Comparison of ENCODE assay signal across 10 mouse cellular contexts in the genomic region with DNA sequence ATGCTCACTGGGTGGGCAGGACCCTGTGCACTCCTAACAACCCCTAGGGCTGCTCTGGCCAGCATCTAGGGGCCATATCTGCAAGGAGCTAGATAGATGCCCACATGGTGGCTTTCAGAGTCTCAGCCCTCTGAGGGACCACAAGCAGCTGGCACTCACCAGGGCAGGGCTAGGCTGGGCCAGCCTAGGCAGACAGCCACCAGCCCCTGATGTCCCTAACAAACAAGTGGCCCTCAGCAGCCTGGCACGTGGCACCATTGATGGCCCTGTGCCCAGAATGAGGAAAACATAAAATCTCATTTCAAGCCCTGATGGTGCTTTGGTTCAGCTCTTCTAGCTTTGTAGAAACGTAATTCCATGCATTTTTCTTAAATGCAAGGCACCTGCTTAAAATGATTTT.
A peak's percentile ranks its signal among the peaks of the same experiment; 100 is the strongest.
DNase-seq lines count a peak whose midpoint lies in the region; ATAC-seq and TF ChIP-seq lines count a peak whose summit lies in the region.
"Had no signal": no experiment of that assay in that cellular context is flagged by ENCODE, and none has a peak within 500 bp of the region (broad histone marks: within the 10 kb centered on the region; RNA-seq: fewer than 3 reads in every experiment).

No protein-coding gene starts in this region.

- DNase-seq in gastrocnemius, postnatal 10 days: peak; percentile 20
- DNase-seq in gastrocnemius, adult 2 months: no peak
- DNase-seq in lung, postnatal 10 days: peak; percentile 6
- no peak for DNase-seq in lung, postnatal 14 days
- DNase-seq in cerebellum, adult 2 months: peak; percentile 60 to 73
- no peak for DNase-seq in heart, adult 11 months
- no peak for DNase-seq in spleen, adult 18-20 months
- DNase-seq: adrenal gland, adult 8-10 months; lung, postnatal 36 days had no signal

- H3K4me1 ChIP-seq in cerebellum, adult 2 months (ENCODE audit: control insufficient read depth, insufficient read depth, low read length): peaks cover 14% of the 10 kb centered on the region
- peaks cover 34% of the 10 kb centered on the region for H3K4me1 ChIP-seq in kidney, embryonic 15.5 days

- no peaks in the 10 kb centered on the region for H3K27me3 ChIP-seq in cerebellum, adult 2 months (ENCODE audit: control insufficient read depth, insufficient read depth, low read length)
- H3K27me3 ChIP-seq in kidney, embryonic 15.5 days: peaks cover 10% of the 10 kb centered on the region

- intact Hi-C loops in gastrocnemius, adult 2 months (cut with DNase I): no loop called here

- no peaks in the 10 kb centered on the region for H3K36me3 ChIP-seq in kidney, embryonic 15.5 days

- no peak for TF ChIP-seq CTCF in gastrocnemius, adult 2 months (IDR thresholded peaks at IDR 0.05)
- no peak for TF ChIP-seq CTCF in cerebellum, adult 2 months (IDR thresholded peaks at IDR 0.05; ENCODE audit: borderline replicate concordance, insufficient read depth, low read depth, low read length)

- no peak overlapping the region for H3K4me2 ChIP-seq in kidney, embryonic 15.5 days

- ATAC-seq in kidney, embryonic 15.5 days (replicated peaks; ENCODE audit: low FRiP score): no peak

- WGBS in cerebellum, adult 2 months: 6% methylated on average over 2 of the region's 2 CpGs
- WGBS in kidney, embryonic 15.5 days: 61% methylated on average over 2 of the region's 2 CpGs

- no peak overlapping the region for H3K9ac ChIP-seq in kidney, embryonic 15.5 days

- H3K4me3 ChIP-seq in gastrocnemius, adult 2 months: no peak overlapping the region
- no peak overlapping the region for H3K4me3 ChIP-seq in cerebellum, adult 2 months (replicated peaks; ENCODE audit: insufficient read depth, low read depth, low read length)
- H3K4me3 ChIP-seq in kidney, embryonic 15.5 days (replicated peaks): no peak overlapping the region

- no peak overlapping the region for H3K27ac ChIP-seq in gastrocnemius, adult 2 months
- no peak overlapping the region for H3K27ac ChIP-seq in cerebellum, adult 2 months (ENCODE audit: insufficient read depth, low read length)
- H3K27ac ChIP-seq in kidney, embryonic 15.5 days: peak overlapping the region; percentile 45

- no peaks in the 10 kb centered on the region for H3K9me3 ChIP-seq in kidney, embryonic 15.5 days (replicated peaks)

- TF ChIP-seq POLR2A in cerebellum, adult 2 months (IDR thresholded peaks at IDR 0.05; ENCODE audit: borderline replicate concordance, insufficient read depth, low read length): no peak

Comparison
In these comparisons a context has a peak if more than half of its experiments do, and no peak if none do; other contexts are left out.
1. DNase-seq: peak in gastrocnemius, postnatal 10 days (single experiment), lung, postnatal 10 days (single experiment) and cerebellum, adult 2 months (2 of 2); none in gastrocnemius, adult 2 months (single experiment), lung, postnatal 14 days (single experiment), heart, adult 11 months (single experiment) and spleen, adult 18-20 months (0 of 2).